Mouse (Mus musculus): ENCODE measurements around the gene Lpcat2b.
A peak's percentile ranks its signal among the peaks of the same experiment; 100 is the strongest.
"Not testable (repeated sequence)": the region's sequence is repeated elsewhere in the genome, so short reads cannot be mapped to it uniquely, and the experiment has no call there.

The Lpcat2b gene

DNA sequence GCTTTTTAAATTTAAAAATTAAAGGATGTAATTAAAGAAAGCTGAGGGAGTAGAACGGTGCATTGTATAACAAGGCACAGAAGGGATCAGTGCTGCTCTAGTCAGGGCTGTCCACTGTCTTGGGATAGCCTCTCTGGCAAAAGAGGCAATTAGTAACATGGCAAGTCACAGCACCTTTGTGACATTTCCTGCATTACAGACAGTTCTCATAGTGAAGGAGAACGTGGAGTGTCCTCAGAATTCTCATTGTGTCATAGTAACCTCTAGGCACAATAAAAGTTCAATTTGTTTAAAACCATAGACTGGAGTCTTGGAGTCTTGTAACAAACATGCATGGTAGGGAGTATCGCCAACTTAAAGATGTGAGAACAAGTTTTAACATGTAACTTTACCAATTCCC, at the start of gene Lpcat2b:
Gene Lpcat2b, plus strand, starts transcription at position 301 of the 400 bp plus-strand sequence.
- no peak for DNase-seq (ENCODE audit: extremely low read depth, low read depth)

DNA sequence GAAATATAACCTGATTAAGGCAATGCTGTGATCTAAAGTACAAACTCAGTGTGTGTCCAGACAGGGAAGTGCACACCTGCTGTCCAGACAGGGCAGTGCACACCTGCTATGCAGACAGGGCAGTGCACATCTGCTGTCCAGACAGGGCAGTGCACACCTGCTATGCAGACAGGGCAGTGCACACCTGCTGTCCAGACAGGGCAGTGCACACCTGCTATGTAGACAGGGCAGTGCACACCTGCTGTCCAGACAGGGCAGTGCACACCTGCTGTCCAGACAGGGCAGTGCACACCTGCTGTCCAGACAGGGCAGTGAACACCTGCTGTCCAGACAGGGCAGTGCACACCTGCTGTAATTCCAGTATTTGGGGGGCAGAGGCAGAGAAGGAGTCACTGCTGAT, 44.9 kb upstream of the Lpcat2b start:
- DNase-seq (ENCODE audit: extremely low read depth, low read depth): not testable (repeated sequence)

DNA sequence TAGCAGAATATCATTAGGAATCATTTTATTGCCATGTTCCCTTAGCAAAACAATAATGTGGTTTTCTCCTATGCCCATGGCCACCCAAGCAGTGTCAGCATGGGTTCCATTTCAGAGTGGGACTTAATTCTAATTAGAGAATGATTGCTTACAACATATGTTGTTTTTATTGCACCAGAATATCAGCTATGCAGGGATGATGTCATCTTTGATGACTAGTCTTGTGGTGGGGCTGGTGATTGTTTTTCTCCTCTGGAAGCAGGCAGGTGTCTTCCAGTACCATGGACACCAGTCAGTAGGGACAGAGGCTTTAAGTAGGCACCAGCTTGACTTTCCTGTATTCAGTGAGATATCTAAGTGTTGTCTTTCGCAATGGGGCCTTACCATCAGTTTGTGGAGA, 43.6 kb upstream of the Lpcat2b start:
- DNase-seq (ENCODE audit: extremely low read depth, low read depth): no peak

DNA sequence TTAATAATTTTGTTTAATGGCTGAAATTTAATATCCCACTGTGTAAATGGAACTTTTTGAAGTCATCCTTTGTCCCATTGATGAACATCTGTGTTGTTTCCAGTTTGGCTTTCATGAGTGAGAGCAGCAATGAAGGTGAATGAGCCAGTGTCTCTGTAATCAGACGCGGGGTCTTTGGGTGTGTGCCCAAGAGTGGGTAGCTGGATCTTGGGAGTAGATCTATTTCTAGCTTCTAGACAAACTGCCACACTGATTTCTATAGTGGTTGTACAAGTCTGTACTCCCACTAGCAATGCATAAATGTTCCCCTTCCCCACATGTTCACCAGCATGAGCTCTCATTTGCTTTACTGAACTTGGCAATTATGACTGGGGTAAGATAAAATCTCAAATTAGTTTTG, 42.0 kb upstream of the Lpcat2b start:
- DNase-seq (ENCODE audit: extremely low read depth, low read depth): no peak

DNA sequence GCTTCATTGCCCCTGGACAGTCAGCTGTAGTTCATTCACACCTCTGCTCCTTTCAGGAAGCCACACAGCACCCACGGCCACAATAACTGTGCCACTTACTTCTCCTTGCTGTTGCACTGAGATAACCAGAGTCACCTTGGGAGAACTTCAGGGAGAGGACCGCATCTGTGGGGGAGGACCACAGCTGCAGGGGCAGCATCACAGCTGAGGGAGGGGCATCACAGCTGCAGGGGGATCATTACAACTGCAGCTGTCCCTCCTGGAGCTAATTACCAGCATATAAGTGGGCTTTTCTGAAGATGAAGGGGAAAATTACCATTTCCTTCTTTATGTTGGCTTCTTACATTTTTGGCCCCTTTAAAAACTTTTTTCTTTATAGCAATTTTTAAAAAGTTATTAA, 36.9 kb upstream of the Lpcat2b start:
- no peak for DNase-seq (ENCODE audit: extremely low read depth, low read depth)

DNA sequence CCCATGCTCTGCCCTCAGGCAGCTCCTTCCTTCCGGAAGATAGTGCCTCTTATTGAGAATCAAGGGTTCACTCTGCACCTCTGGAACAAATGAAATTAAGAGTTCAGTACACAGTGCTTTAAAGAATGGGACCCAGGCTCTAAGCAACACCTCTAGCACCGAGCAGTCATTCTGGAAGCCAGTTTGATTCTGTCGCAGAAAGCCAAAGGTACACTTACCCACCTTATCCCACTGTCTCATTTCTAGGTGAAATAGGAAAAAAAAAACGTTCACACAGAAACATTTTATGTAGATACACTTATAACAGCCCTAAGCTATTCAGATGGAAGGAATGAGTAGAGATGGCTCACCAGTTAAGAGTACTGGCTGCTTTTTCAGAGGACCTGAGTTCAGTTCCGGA, 28.9 kb upstream of the Lpcat2b start, which contains the start of gene Ephx4:
Gene Ephx4, plus strand, starts transcription at position 301 of the 400 bp plus-strand sequence.
- DNase-seq (ENCODE audit: extremely low read depth, low read depth): no peak

DNA sequence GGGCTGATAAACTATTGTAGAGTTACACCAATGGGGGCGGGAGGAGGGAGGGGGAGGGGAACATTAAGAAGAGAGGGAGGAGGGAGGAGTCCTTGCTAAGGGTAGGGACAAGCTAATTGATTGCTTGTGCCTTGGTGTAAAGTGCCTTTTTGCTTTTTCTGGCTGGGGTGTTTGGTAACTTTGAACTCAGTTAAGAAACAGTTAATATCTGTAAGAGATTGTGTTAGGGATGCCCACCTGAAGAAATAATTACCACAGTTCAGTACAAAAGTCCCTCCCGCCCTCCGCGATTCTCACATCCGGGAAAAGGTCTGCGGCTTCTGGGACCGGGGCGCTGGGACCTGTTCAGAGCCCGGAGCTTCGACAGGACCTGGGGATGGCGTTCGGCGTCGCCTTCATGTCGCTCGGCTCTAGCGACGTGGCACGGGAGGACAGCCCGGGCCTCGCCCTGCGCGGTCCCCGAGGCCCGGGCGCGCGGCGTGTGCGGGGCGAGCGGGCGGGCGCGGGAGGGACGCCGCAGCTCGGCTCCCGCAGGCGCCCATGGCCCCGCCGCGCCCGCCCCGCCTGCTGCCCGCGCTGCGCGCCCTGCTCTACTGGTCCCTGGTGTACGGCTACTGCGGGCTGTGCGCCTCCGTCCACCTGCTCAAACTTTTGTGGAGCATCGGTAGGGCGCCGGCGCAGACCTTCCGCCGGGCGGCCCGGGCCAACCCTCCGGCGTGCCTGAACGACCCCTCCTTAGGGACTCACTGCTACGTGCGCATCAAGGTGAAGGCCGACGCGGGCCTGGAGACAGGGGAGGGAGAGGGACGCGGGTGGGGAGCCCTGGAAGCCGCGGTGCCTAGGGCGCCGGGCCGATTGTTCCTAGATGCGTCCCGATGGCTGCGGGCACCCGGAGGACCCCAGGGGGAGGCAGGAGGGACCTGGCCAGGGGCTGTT, 28.1 kb upstream of the Lpcat2b start:
- no peak for DNase-seq (ENCODE audit: extremely low read depth, low read depth)

DNA sequence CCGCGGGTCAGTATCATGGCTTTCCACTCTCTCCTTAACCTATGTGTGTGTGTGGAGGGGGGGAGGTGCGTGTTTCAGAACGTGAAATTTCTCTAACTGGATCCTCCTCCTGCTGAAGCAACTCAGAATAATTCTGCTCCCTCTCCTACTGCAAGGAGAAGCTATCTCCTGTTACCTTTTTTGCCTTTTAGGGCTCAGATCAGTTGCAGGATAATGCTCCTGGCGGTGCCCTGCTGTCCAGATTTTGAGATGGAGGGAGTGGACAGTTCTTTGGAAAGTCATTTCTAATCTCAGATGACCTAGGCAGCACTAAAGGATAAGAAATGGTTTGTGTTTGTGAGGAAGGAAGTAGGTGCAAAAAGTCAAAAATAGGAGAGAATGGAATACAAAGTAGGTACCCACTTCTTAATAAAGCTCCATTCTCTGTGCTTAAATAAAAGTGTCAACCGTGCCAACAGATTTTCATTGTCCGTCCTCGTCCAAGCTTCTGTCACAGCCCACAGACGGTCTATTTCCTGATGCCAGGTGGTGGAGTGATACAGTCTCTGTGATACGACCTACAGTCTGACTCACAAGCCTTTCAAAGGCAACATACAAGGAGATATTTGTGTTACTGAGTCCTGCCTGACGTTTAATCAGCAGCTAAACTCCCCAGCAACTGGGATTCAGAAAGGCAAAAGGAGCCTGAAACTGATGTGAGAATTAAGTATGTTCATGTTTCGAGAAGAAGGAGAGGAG, 27.2 kb upstream of the Lpcat2b start:
- no peak for DNase-seq (ENCODE audit: extremely low read depth, low read depth)

DNA sequence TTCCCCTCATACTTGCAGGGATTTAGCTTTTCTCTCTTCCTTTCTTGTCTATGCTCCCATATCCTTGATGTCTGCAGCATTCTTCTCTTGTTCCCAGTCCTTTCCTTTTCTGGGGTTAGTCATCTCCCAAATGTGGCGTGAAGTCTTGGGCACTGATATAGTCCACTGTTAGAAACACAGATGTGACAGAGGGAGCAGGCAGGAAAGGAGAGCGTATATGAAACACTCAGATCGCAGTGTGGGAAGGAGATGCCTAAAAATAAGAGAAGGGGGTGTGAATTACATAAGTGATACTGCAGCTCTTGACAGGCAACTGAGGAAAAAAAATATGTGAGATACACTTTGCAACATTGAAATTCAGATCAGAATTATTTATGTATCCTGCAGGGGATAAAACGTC, 26.0 kb upstream of the Lpcat2b start:
- no peak for DNase-seq (ENCODE audit: extremely low read depth, low read depth)

DNA sequence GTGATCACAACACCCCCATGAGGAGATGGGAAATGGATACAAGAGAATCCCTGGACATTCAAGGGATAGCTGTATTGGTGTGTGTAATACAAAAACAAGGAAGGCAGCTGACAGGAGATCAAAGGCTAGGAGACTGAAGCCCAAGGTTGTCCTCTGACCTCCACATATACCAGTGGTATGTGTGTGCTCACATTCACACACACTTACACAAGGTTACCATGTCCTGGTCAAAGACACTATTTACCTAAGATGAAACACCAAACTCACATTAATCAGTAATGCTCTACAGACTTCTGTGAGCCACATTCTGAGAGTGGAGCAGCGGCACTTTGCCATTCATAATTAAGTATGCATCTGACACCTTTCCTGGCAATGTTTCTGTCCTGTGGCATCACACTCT, 21.0 kb upstream of the Lpcat2b start:
- no peak for DNase-seq (ENCODE audit: extremely low read depth, low read depth)

DNA sequence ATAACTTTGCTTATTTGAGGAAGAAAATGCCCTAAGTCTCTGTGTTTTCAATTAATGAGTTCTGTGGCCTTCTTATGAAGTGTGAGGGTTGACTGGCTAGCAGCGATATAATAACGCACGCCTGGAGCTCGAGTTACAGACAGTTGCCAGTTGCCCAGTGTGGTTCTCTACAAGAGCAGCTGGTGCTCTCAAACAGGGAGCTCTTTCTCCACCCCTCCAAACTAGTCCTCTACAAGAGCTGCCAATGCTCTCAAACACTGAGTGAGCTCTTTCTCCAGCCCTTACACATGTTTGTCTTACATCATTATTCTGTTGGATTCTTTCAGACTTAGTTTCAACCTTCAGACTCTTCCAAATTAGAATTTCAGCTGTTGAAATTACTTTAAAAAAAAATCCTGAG, 20.0 kb upstream of the Lpcat2b start:
- no peak for DNase-seq (ENCODE audit: extremely low read depth, low read depth)

DNA sequence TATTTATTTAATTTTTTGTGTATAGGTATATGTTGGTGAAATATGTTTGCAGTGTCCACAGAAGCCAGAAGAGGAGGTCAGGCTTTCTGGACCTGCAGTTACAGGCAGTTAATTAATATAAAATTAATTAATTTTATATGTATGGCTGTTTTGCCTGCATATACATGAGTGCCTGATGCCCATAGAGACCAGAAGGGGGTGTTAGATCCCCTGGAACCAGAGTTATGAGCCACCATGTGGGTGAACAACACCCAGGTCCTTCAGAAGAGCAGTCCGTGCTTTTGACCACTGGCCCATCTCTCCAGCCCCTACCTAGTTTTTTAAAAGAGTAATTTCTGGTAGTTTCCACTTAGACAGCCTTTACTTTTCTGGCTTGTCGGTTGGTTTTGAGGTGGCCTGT, 19.1 kb upstream of the Lpcat2b start:
- no peak for DNase-seq (ENCODE audit: extremely low read depth, low read depth)

DNA sequence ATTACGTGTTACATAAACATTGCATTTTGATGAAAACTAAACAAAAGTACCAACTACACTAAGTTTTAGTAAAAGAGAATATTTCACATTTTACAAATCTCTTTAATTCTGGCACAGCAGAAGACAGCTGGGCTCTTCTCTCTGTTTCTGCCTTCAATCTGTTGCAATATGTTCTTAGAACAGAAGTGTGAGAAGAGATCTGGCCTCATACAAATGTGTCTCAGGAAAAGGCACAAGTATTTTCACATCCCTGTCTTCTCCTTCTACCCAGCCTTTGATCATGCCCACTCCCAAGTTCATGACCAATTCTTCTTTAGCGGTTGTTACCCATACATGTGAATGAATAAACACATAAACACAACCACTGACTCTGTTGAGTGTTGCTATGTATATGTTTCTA, 16.3 kb upstream of the Lpcat2b start:
- DNase-seq (ENCODE audit: extremely low read depth, low read depth): no peak

DNA sequence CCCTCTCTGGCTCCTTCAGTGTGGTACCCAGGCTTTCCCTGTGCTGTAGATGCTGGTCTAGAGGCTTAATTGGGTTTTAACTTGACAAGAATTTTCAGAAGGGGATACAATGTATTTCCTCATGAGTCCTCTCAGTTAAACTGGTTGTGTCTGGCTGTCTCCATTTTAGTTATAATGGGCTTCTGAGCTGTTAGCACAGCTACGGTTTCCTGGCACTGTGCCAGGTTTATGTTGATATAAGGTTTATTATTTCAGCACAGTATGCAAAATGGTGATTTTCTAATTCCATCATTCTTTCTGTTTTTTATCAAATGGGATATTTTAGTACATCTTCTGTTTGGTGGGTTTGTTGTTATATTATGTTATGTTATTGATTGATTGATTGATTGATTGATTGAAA, 9.7 kb upstream of the Lpcat2b start:
- DNase-seq (ENCODE audit: extremely low read depth, low read depth): no peak

DNA sequence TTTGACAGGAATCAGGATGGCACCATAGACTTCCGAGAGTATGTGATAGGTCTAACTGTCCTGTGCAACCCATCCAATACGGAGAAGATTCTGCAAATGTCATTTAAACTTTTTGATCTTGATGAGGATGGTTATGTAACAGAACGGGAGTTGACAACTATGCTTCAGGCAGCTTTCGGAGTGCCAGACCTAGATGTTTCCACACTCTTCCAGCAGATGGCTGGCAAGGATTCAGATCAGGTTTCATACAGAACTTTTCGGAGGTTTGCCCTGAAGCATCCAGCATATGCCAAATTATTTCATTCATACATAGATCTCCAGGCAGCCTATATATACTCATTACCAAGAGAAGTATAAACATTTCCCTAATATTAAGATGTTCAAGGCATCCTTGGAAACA, 2.7 kb downstream of the Lpcat2b start:
- DNase-seq (ENCODE audit: extremely low read depth, low read depth): no peak

DNA sequence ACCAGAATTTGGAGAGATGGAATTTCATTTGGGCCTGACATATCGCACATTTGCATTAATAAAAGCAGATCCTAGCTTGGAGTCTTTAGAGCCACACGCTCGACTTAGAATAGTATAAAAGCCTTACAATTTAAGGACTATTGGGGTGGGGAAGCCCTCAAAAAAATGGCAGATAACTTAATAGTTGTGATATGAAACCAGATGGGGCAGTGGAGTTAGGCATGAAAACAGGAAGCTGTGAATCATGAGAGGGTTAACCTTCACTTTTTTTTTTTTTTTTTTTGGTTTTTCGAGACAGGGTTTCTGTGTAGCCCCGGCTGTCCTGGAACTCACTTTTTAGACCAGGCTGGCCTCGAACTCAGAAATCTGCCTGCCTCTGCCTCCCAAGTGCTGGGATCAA, 4.8 kb downstream of the Lpcat2b start:
- DNase-seq (ENCODE audit: extremely low read depth, low read depth): peak; percentile 44

DNA sequence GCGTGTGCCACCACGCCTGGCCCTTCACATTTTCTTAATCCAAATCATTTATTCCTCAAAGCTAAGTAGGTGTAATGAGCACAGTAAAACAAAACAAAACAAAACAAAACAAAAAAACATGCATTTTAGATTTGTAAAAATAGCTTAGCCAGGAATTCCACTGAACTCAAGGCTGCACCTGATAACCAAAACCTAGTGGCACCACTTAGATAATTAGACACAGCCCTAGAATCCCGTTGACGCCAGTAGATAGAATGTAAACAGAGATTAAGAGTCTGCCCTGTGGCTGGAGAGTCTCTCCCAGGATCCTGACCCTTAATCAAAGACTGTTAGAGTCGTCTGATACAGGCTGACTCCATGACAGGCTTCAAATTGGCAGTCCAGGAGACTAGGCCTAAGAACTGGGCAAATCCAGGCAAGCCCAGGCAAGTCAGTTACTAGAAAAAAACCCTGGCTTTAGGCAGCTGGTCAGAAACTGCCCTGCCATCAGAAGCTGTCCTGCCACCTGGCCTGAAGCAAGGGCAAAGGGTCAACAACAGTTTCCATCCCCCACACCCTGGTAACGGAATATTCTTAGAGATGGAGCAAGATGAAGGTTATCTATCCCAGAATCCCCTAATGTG, 5.3 kb downstream of the Lpcat2b start:
- peak; percentile 15 for DNase-seq (ENCODE audit: extremely low read depth, low read depth)

DNA sequence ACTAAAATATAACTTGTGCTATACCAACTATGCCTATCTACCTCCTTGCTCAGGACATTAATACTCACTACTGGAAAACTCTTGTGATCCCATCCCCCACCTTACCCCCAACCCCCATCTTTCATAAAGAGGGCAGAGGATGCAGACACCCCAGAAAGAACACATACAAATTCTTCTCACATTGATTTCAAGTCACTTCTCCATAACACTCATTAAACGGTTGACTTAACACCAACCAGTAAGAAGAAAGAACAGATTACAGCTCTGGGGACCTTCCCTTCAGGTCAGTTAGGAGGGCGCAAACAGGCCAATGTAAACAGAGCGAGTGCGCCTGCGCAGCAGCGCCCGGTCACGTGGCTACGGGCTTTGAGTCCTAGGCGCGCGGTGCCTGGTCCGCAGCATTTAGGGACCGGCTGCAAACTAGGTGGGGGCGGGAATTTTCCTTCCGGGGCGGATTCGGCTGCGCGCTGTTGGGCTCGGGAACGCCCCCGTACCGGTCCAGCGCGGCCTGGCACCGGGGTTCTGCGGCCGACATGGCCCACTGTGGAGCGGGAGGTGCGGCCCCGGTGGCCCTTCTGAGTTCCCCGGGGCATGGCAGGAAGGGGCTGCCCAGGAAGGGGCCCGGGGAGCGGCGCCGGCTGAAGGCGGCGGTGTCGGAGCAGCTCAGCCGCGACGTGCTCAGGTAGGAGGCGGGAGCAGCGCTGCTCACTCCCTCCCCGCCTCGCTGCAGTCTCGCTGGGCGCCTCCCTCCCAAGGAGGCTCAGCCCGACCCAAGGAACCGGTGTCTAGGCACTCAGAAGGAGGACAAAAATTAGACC, 6.3 kb downstream of the Lpcat2b start, which contains the start of gene Btbd8:
Gene Btbd8, plus strand, starts transcription at position 534 of the 818 bp plus-strand sequence.
- peak; percentile 90 for DNase-seq (ENCODE audit: extremely low read depth, low read depth)

DNA sequence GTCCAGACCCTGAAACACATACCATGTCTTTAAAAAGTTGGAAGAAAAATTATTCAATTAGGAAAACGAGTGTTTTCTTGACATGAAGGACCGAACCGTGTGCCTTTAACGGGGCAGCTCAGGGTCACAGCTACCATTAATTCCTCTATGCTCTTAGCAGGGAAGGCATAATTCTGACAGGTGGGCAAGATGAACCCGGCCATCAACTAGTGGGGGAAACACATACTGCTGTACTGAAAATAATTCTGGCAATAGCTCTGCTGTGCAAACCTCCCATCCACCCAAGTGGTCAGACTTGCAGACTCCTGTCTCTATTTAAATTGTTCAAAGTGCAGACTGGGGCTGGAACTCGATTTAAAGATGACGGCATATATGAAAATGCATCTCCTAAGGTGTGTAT, 7.0 kb downstream of the Lpcat2b start:
- DNase-seq (ENCODE audit: extremely low read depth, low read depth): no peak

DNA sequence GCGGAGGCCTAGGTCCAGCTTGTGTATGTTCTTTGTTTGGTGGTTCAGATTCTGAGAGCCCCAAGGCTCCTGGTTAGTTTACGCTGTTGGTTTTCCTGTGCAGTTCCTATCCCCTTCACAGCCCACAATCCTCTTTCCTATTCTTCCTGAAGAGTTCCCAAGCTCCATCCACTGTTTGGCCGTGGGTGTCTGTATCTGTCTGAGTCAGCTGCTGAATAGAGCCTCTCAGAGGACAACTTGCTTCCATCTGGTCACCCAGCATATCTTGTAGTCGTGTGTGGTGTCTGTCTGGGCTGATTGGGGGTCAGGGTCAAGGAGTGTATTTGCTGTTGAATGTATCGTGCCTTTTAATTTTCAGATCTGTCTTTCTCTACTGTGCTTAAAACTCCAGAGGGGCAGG, 10.5 kb downstream of the Lpcat2b start:
- no peak for DNase-seq (ENCODE audit: extremely low read depth, low read depth)

DNA sequence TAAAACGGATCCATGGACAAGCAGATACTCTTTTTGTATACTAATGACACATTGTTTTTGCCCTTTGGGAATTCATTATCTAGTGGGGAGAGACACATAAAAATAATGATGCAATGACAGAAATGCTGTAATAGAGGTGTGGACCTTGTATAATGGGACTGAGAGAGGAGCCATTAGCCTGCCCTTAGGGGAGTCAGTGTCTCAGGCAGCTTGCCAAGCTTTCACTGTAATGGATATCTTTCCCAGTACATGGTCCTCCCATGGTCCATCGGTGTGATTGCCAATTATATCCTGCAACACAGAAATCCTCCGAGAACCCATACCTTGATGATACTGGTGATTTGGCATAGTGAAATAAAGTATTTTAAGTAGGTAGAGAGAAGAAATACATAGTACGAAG, 12.9 kb downstream of the Lpcat2b start:
- DNase-seq (ENCODE audit: extremely low read depth, low read depth): no peak

Measured in MEL-GATA-1-ER (cell line).